Mouse (Mus musculus) thymus, adult 2 months (tissue): ENCODE results near the gene Cd28.

Experiments used
- CTCF ChIP-seq: fragments of 200-500 bp; IDR thresholded peaks from 2 replicates; pipeline ENCODE4 v1.5.1; 2012; ENCODE audit warnings: mild to moderate bottlenecking, control low read depth, low read length, moderate library complexity, borderline replicate concordance; ENCODE audit not compliant: control insufficient read depth, poor library complexity, insufficient read depth; ENCODE audit errors: extremely low read depth
- POLR2A ChIP-seq: fragments of 200-500 bp; IDR thresholded peaks from 2 replicates; pipeline ENCODE4 v1.6.1; 2012; ENCODE audit warnings: mild to moderate bottlenecking, low read length, control low read depth, moderate library complexity; ENCODE audit not compliant: control insufficient read depth, poor library complexity, insufficient read depth; ENCODE audit errors: extremely low read depth

DNA sequence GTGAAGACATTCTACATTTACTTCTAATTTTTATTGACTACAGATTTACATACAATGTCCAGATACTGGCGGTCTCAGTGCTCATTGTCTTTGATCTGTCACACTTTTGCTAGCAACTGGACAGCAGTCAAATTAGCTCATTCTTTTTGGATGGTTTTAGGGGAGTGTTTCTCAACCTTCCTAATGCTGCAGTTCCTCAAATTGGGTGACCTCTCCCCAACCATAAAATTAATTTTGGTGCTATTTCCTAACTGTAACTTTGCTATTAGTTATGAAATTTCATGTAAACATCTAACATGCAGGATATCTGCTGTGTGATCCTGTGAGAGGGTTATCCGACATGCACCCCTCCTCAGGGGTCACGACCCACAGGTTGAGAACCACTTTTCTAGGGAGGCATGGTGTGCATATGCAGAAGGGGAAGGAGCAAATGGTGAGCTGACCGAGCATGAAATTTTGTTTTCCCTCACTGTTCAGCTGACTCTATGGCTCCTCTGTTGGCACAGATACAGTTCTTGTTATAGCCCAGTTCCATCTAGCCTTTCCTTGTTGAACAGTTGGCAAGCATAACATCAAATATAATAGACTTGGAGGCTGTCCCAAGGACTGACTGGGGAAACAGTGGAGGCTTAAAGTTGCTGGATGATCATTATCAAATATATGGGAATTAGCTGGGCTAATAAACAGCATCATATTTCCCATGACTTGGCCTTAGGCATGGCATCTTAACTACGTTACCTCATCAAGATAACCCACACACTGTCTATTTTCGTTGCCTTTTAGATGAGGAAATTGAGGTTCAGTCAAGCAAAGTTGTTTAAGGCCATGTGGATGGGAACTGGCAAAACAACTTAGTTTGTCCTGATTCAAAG lies 87.5 kb downstream of the Cd28 start:
- TF ChIP-seq POLR2A (no peak), CTCF (no peak)
